Mouse (Mus musculus) urinary bladder, postnatal 4 days (tissue): ENCODE measurements around the gene Ascc1.
"Not testable (repeated sequence)": the region's sequence is repeated elsewhere in the genome, so short reads cannot be mapped to it uniquely, and the experiment has no call there.

Source experiments
- DNase-seq, 2 experiments: peaks; one replicate each; pipeline ENCODE4 v3.0.0; 2021 to 2022; ENCODE audit warnings: low spot score in 2 of 2

Gene Ascc1

GRCm38 (mm10) chr10:59977715-59978343 lies 24.8 kb upstream of the Ascc1 start:
- DNase-seq: no peak

GRCm38 (mm10) chr10:59978401-59978800 lies 24.2 kb upstream of the Ascc1 start:
- DNase-seq: no peak

- peak; percentile 80 to 85 for DNase-seq
Measured at GRCm38 (mm10) chr10:59978873-59979743, 23.5 kb upstream of the Ascc1 start.

GRCm38 (mm10) chr10:59980815-59981244 lies 21.8 kb upstream of the Ascc1 start:
- no peak for DNase-seq

- no peak for DNase-seq
Measured at GRCm38 (mm10) chr10:59981336-59981735, 21.3 kb upstream of the Ascc1 start.

- no peak for DNase-seq
Measured at GRCm38 (mm10) chr10:59981792-59982191, 20.8 kb upstream of the Ascc1 start.

- DNase-seq: no peak
Measured at GRCm38 (mm10) chr10:59982379-59982873, 20.2 kb upstream of the Ascc1 start.

- DNase-seq: no peak
Measured at GRCm38 (mm10) chr10:59988036-59988435, 14.6 kb upstream of the Ascc1 start.

GRCm38 (mm10) chr10:59990393-59990792 lies 12.2 kb upstream of the Ascc1 start:
- no peak for DNase-seq

GRCm38 (mm10) chr10:59991262-59991880 lies 11.2 kb upstream of the Ascc1 start:
- no peak for DNase-seq

GRCm38 (mm10) chr10:59992024-59992423 lies 10.6 kb upstream of the Ascc1 start:
- no peak for DNase-seq

GRCm38 (mm10) chr10:59993813-59994212 lies 8.8 kb upstream of the Ascc1 start:
- not testable (repeated sequence) for DNase-seq

- no peak for DNase-seq
Measured at GRCm38 (mm10) chr10:59995889-59996288, 6.7 kb upstream of the Ascc1 start.

GRCm38 (mm10) chr10:59997591-59997990 lies 5.0 kb upstream of the Ascc1 start:
- DNase-seq: no peak

- DNase-seq: no peak
Measured at GRCm38 (mm10) chr10:59999057-59999456, 3.5 kb upstream of the Ascc1 start.

GRCm38 (mm10) chr10:60001663-60002062 lies 942 bp upstream of the Ascc1 start:
- not testable (repeated sequence) for DNase-seq

- DNase-seq: no peak
Measured at GRCm38 (mm10) chr10:60002203-60002602, 402 bp upstream of the Ascc1 start.

GRCm38 (mm10) chr10:60003213-60003752 lies 678 bp downstream of the Ascc1 start:
- DNase-seq: no peak

- DNase-seq: no peak
Measured at GRCm38 (mm10) chr10:60003847-60004246, 1.2 kb downstream of the Ascc1 start.

GRCm38 (mm10) chr10:60005264-60005663 lies 2.7 kb downstream of the Ascc1 start:
- DNase-seq: no peak

- DNase-seq: no peak
Measured at GRCm38 (mm10) chr10:60009115-60009514, 6.5 kb downstream of the Ascc1 start.

- no peak for DNase-seq
Measured at GRCm38 (mm10) chr10:60016223-60016622, 13.6 kb downstream of the Ascc1 start.
